Mouse (Mus musculus) CH12.LX (cell line): ENCODE measurements around the gene Noa1.

Experiments used
- BHLHE40 ChIP-seq: IDR thresholded peaks from 2 replicates; pipeline ENCODE4 v1.6.1; 2011; ENCODE audit warnings: mild to moderate bottlenecking, low read depth, low read length, improper control_type of control experiment
- MAFK ChIP-seq: IDR thresholded peaks from 2 replicates; pipeline ENCODE4 v1.6.1; 2011; ENCODE audit warnings: low read length, improper control_type of control experiment; ENCODE audit not compliant: insufficient replicate concordance
- POLR2A ChIP-seq: IDR thresholded peaks from 2 replicates; pipeline ENCODE4 v1.6.1; 2011; ENCODE audit warnings: low read depth, mild to moderate bottlenecking, improper control_type of control experiment, low read length

- no peak for TF ChIP-seq BHLHE40
- no peak for TF ChIP-seq MAFK
- TF ChIP-seq POLR2A = no peak
Measured at GRCm38 (mm10) chr5:77267957-77268624, 41.8 kb downstream of the Noa1 start.
